Mouse (Mus musculus): ENCODE data around the gene Rnf128.
"Not testable (repeated sequence)": the region's sequence is repeated elsewhere in the genome, so short reads cannot be mapped to it uniquely, and the experiment has no call there.

Rnf128 gene

DNA sequence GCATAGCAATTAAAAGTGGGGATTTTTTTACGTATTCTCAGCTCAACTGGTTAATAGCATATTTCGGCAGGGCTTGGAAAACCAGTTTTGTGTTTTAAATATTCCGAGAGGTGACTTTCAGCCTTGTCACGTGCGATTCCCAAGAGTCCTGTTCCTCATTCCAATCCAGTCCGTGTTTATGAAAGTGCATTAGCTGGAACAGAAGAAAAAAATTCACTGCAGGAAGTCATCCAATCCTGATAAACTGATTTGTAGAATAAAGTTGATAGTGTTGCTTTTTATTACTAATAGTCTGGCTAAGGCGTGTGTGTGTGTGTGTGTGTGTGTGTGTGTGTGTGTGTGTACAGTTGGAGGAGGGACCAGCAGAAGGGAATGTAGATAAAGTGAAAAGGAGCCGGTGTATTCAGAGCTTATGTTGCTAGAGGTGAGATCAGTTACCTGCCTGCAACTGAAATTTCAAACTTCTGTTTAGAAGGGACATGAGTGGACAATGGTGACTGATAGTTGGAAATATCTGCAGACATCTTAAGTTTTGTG is at the start of gene Rnf128:
Gene Rnf128 (plus strand): TSS at position 392 of the 537 bp plus-strand sequence.
- no peak for DNase-seq (ENCODE audit: low spot score)

GRCm38 (mm10) chrX:139516156-139516555 is 47.0 kb upstream of the Rnf128 start:
- DNase-seq (ENCODE audit: low spot score): no peak

DNA sequence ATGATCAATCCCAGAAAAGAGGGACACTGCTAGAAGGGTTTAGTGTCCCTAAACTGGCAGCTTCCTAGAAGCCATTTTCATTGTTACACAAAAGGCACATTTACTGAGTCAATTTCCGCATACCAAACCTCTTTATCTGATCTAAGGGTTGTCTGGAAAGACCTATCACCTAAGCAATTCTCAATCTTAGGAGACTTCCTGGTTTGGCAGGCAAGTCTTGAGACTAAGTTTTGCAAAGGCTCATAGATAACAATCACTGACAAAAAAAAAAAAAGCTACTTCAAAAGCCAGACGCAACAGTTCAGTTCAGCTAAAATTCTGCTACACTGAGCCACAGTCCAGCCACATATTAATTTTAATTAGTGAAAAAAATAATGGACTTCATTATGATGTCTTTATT is 43.9 kb upstream of the Rnf128 start:
- DNase-seq (ENCODE audit: low spot score): no peak

- no peak for DNase-seq (ENCODE audit: low spot score)
Measured at GRCm38 (mm10) chrX:139524303-139525091, 38.6 kb upstream of the Rnf128 start.

DNA sequence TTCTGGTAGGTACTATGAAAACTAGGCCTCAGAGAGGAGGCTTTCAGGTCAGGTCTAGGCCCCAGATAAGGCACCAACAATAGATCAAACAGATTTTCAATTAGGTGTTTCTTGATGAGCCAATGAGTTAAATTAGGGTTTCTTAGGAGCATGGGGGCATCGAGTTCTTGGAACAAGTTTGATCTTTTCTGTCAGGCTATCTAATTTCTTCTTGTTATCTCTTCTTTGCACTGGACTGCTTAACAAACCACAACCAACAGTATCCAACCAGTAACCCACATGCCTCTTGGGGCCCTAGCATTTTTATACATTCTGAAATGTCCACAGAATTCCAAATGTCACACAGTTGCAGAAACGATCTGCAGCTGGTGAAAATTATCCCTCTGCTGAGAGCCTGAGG is 37.4 kb upstream of the Rnf128 start:
- no peak for DNase-seq (ENCODE audit: low spot score)

- DNase-seq (ENCODE audit: low spot score): no peak
Measured at GRCm38 (mm10) chrX:139526984-139527383, 36.1 kb upstream of the Rnf128 start.

DNA sequence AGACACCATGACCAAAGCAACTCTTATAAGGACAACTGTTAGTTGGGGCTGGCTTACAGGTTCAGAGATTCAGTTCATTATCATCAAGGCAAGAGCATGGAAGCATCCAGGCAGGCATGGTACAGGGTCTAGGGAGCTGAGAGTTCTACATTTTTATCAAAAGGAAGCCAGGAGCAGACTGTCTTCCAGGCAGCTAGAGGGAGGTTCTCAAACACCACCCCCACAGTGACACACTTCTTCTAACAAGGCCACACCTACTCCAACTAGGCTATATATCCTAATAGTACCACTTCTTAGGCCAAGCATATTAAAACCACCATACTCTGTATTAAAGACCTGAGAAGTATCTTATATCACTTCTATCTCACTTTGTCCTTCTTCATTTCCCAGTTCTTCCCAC is 33.4 kb upstream of the Rnf128 start:
- DNase-seq (ENCODE audit: low spot score): no peak

- DNase-seq (ENCODE audit: low spot score): no peak
Measured at GRCm38 (mm10) chrX:139532293-139532692, 30.8 kb upstream of the Rnf128 start.

DNA sequence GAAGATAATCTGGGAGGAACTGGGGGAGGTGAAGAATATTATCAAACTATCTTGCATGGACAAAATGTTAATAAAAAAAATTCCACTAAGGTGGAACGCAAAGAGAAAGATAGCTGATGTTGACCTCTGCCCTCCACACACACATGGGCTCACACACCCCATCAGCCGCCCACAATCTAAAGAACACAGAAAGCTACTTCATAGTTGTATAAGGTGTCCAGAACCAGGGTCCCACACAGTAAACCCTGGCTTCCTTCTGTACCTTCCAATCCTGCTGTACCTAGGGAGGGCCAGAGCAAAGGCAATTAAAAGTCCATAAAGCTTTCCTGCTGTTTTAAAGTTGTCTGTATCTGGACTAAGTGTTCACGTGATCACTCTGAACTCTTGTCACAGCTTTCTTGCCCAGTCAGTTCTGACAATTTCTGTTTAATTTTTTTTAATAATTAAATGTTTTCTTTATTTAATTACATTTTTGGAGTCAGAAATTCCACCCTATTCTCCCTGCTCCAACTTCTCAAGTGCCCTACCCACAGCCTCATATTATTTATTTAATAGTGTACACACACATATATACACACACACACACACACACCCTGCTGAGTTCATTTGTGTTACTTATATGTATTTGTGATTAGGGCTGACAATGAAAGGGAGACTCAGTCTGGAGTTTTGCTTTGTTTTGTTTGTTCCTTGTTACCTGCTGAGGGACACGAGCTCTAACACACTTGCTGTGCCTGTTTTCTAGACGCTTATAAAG is 25.3 kb upstream of the Rnf128 start:
- no peak for DNase-seq (ENCODE audit: low spot score)

DNA sequence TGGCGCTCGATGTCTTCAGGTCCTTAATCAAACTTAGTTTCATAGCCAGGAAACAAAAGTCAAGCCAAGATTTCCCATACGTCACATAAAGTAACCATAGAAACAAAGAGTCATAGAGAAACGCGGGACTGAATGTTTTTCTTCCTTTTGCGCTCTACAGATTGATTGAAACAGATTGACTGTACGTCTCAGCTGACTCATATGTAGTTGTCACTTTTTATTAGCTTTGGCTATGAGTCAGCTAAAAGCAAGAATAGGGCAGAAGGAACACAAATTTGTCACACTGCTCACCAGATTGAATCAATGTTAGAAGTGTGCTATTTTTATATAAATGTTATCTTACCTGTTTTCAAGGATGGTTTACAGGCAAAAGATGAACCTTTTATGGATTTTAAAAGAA is 19.4 kb upstream of the Rnf128 start:
- DNase-seq (ENCODE audit: low spot score): no peak

- DNase-seq (ENCODE audit: low spot score): no peak
Measured at GRCm38 (mm10) chrX:139550456-139550855, 12.7 kb upstream of the Rnf128 start.

DNA sequence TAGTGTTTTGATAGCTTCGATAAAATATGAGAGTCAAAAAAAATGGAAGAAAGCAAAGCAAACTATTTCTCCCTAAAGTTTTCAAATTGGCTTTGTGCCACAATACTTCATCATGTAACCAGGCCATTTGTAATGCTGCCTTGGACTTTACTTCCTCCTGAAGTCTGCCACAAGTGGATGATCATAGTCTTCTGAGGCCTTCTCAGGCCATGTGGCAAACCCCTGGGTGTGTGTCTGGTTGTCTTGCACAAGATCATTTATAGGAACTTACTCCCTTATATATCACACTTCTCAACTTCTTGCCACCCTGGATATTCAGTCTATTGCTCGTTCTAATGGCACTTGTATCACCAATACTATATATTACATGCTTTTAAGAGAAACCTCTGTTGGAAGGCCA is 11.0 kb upstream of the Rnf128 start:
- DNase-seq (ENCODE audit: low spot score): no peak

DNA sequence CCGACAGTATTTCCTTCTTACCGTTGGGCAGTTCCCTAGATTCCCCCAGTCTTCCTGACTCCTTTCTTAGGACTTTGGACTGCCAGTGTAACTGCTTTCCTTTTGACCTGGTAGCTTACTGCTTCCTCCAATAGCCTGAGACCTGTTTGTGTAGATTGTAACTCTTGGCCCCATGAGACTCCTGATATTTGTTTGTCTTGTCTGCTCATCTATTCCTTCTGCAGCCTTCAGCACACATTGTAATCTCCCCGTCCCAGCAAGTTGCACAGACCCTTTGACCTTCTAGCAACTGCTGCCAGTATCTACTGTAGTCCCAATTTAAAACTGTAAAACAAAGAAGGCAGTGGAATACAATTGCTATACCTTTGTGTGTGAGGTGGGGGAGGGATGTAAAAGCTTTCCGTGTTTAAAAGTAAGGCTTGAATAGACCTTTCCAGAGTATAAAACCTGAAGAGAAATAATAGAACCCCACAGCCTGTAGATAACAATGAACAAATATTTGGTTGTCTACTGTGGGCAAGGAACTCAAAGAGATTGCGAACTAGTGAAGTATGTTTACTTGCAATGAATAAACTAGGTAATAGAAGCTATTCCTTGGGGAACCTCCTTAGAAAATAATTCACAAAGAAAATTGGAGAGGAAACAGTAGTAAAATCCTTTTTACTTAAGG is 726 bp upstream of the Rnf128 start:
- no peak for DNase-seq (ENCODE audit: low spot score)

DNA sequence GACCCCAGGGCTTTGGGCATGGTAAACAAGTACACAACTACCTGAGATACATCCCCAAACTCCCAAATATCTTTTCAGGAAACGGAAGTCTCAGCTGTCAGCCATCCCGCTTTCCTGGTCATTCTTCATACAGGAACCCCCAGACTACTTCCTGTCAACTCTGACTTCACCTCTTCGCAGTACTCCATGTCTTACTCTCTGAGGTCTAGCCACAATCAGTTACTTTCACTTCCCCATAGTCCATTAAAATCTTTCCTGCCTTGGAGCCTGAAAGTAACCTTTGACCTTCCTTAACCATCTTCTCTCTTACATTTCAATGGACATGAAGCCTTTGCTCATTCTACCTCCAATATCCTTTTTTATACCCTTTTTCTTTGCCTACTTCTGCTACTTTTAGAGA is 6.9 kb downstream of the Rnf128 start:
- DNase-seq (ENCODE audit: low spot score): no peak

- no peak for DNase-seq (ENCODE audit: low spot score)
Measured at GRCm38 (mm10) chrX:139578649-139579278, 15.6 kb downstream of the Rnf128 start.

DNA sequence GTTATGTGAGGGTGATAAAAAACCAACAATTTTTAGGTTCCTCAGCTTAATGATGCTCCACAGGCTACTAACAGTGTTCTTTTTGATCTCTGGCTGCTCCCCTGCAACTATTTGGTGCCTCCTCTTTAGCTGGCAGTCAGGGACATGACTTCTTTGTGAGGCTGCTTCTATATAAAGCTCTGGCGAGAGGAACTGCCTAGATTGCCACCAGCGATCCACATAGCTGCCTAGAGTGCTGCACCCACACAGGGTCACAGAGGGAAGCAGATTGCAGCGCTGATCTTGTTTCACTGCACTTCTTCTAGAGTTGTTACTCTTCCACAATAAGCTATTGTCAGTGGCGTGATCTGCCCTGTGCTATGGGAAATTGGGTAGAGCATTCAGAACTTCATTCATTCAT is 20.5 kb downstream of the Rnf128 start:
- DNase-seq (ENCODE audit: low spot score): peak; percentile 2

- not testable (repeated sequence) for DNase-seq (ENCODE audit: low spot score)
Measured at GRCm38 (mm10) chrX:139586676-139587075, 23.6 kb downstream of the Rnf128 start.

DNA sequence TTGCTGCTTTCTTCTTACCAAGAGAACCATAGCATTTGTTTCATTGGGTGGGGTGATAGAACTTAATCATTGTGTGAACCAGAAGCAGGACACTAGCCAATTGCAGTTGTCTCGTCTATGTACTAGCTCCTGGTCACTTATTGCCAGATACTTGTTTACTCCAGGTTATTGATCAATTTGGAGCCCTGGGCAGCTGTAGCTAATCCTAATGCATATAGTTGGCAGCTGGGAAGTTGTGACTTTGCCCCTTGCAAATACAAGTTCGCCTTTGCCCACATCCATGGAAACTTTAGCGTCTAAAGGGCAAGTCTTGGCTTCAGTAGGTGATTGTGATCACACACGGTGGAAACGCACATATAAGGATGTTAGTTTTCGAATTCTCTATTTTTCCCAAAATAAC is 33.3 kb downstream of the Rnf128 start:
- no peak for DNase-seq (ENCODE audit: low spot score)

- DNase-seq (ENCODE audit: low spot score): peak; percentile 68
Measured at GRCm38 (mm10) chrX:139610033-139610764, 47.1 kb downstream of the Rnf128 start.

DNA sequence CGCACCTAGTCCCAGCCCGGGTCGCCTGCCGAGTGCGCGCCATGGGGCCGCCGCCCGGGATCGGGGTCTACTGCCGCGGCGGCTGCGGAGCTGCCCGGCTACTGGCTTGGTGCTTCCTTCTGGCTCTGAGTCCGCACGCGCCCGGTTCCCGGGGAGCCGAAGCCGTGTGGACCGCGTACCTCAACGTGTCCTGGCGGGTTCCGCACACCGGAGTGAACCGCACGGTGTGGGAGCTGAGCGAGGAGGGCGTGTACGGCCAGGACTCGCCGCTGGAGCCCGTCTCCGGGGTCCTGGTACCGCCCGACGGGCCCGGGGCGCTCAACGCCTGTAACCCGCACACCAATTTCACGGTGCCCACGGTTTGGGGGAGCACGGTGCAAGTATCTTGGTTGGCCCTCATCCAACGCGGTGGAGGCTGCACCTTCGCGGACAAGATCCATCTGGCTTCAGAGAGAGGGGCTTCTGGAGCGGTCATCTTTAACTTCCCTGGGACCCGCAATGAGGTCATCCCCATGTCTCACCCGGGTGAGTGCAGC is 47.7 kb downstream of the Rnf128 start:
- DNase-seq (ENCODE audit: low spot score): peak; percentile 6

- peak; percentile 14 for DNase-seq (ENCODE audit: low spot score)
Measured at GRCm38 (mm10) chrX:139614761-139615160, 51.6 kb downstream of the Rnf128 start.

Data from layer of hippocampus, adult 11-12 months (tissue).